Mouse (Mus musculus) thymus, postnatal 36 days (tissue): ENCODE results near the gene Fhdc1.

Experiments used
- DNase-seq, 2 experiments: peaks; one replicate each; pipeline ENCODE4 v3.0.0; 2022; ENCODE audit warnings: mixed read lengths in 2 of 2

The Fhdc1 gene

DNA sequence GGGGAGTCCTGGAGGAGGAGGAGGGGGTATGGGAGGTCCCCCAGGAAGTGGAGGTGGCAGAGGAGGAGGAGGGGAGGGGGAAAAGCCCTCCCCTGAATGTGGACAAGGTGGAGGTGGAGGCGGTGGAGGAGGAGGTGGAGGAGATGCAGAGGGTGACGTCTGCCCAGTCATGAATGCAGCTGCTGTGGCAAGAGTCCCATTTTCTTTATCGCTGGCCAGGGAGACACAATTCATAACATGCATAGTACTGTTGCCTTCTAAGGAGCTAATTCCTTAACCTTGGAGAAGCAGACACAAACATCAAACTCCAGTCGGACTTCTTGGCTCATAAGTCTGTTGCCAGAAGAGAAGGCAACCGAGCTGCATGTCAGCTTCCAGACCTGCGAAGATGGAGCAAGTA, 5.8 kb downstream of the Fhdc1 start:
- no peak for DNase-seq

GRCm38 (mm10) chr3:84472955-84473354, 7.3 kb downstream of the Fhdc1 start:
- no peak for DNase-seq

- no peak for DNase-seq
Measured at GRCm38 (mm10) chr3:84472527-84472926, 7.7 kb downstream of the Fhdc1 start.

DNA sequence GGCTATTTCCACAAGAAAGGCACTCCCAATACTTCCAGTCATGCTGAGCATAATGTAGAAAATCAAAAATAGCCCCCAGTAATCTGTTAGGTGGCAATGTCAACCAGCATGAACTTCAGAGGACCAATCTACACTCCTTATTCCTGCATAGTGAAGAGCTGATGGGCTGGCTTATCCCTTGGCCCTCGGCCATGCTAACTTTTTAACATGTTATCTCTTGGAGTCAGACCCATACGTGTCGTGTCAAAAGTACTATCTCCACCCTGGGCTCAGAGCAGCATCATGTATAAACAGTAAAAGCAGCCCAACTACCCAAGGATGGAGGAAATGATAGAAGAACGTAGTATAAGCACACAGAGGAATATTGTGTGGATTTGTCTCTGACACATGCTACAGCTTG, 9.1 kb downstream of the Fhdc1 start:
- no peak for DNase-seq

GRCm38 (mm10) chr3:84468111-84468453, 12.1 kb downstream of the Fhdc1 start:
- no peak for DNase-seq

DNA sequence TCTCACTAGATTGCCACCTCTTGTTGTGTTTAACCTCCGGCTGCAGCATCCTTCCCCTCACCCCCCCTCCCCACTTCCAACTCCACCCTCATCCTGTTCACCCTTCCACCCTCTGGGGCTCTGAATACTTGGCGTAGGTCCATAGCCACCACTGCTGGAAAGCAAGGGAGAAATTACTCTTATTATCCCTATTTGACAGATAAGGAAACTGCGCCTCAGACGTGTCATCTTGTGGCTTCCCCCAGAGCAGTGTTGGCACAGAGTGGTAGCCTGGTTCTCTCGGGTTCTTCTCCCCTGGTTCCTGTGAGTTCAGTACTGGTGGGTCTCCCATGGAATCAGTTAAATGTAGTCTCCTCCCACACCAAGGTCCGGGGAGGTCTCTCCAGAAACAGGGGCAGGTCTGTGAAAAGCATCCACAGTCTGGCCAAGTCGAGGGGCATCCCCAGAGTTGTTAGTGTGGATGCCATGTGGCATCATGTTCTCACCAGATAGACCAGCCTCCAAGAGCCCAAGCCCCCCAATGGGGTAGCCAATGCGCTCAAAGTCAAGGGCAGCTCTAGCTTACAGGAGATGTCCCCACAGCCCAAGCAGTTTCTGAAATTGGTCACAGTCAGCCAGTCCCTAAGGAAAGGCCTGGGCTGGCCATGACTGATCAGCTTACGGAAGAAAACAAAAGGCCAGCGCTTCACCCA, 12.7 kb downstream of the Fhdc1 start:
- DNase-seq, result no peak

DNA sequence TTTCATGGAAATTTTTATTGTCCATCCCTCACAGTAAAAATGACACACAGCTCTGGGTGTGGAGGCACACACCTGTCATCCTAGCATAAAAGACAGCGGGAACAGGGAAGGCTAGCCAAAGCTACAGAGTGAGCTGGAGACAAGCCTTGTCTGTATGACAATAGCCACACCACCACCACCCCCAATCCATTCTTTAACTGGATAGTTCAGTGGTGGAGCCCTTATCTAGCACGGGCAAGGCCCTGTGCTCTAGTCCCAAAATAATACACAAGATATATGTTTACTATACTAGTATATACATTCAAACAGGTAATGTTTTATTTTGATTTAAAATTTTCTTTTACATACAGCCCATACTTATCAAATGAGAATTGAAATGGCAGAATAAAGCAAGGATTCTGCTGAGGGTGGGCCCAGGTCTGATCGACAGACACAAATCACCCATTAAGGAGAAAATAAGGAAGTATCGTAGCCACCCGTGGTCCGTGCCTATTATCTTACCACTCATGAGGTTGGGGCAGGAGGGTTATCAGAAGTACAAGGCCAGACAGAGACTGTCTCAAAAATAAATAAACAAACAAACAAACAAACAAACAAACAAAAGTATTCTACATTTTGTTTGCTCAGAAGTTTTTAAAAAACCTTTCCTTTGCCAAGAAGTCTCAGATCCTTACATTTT, 14.3 kb downstream of the Fhdc1 start:
- no peak for DNase-seq

DNA sequence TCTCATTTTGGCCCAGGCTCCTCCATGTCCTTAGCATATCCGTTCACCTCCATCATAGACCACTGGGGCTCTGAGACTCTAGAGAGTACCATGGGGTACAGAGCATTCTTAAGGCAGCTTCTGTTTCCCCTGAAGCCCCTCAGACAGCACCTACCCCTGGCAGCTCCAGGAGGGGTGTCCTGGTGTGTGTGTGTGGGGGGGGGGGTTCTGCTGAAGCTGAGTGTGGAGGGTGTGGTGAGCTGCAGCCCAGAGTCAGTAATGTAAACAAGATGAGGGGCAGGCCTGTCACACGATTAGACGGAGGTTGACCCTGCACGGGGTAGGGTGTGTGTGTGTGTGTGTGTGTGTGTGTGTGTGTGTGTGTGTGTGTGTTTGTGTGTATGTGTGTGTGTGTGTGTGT, 18.5 kb downstream of the Fhdc1 start:
- DNase-seq, result no peak

- peak in 1 of 2 experiments; percentile 11 for DNase-seq
Measured at GRCm38 (mm10) chr3:84460952-84461351, 19.3 kb downstream of the Fhdc1 start.

- peak in 1 of 2 experiments; percentile 10 for DNase-seq
Measured at GRCm38 (mm10) chr3:84460499-84460898, 19.7 kb downstream of the Fhdc1 start.

DNA sequence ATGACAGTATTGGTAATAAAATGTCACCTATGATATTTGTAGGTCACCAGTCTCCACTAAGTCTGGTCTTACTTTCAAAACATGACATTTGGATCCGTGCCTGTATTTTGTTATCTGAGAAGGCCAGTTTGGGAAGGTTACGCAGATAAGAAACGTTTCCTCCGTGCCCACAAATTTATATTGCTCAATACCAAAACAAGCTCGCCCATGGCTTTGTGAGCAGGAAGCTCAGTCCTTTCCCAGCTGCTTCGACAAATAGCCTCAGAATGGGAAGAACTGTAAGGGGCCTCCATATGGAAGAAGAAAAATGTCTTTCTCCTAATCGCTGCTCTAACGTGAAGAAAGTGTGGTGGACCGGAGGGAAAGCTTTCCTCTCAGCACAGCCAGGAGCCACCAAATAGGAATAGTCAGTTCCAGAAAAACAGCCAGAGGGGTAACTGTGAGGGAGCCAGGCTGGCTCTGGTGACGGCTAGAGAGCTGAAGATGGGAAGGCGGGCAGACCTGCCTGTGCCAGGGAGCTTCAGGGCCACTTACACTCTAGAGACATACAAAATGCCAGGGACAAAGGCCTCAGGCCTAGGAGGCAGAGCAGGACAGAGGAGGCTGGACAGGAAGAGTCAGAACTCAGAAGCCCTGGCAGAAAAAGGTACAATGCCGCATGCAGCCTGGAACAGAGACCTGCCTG, 24.4 kb downstream of the Fhdc1 start:
- no peak for DNase-seq

DNA sequence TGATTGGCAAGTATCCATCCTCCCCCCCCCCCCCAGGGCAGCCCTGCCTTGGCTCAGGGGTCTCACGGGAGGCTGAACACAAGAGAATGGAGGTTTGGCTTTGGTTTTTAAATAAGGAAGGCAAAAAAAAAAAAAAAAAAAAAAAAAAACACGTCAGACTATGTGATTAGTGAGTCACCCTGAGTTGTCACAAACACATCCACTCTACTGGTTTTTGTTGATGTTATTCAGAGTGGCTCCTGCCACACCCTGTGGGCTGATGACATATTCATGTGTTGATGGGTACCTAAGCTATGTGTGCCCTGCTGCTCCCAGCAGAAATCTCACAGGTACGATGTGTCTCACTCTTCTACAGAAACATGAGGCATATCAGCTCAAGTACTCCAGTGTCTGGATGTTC, 29.6 kb downstream of the Fhdc1 start:
- DNase-seq, result no peak

DNA sequence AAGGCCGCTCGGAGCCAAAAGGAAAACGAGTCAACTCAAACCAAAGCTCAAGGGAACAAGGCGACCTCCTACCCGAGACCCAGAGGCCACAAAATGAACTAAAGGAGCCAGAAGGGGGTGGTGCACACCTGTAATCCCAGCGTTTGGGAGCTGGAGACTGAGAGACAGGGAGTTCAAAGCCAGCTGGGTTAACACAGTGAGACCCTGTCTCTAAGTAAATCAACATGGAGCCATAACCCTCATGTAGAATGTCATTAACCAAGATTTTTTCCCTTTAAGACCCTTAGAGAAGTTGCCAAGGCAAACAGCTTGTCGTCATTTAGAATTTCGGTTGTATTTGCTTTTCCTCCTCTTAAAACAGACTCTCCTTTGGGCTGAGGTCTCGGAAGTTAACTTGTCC, 31.2 kb downstream of the Fhdc1 start:
- no peak for DNase-seq

DNA sequence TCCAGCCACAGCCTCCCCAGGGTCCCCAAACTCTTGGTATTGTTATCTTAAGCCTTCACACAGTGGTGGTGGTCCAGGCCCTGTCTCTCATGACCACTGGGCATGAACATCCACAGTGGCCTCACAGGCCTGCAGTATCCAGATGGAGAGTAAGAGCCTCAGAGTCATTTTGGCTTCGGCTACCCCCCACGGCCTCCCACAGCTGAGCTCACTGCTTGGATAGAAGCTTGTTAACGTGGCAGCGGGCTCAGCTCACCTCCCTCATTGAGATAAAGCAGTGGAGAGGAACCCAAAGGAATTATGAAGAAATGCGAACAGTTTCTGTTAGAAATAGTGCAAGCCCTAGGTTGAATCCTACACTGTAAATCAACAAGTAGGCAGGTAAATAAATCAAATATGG, 32.4 kb downstream of the Fhdc1 start:
- DNase-seq, result no peak

- no peak for DNase-seq
Measured at GRCm38 (mm10) chr3:84445838-84446237, 34.4 kb downstream of the Fhdc1 start.

- DNase-seq, result no peak
Measured at GRCm38 (mm10) chr3:84442890-84443289, 37.3 kb downstream of the Fhdc1 start.

DNA sequence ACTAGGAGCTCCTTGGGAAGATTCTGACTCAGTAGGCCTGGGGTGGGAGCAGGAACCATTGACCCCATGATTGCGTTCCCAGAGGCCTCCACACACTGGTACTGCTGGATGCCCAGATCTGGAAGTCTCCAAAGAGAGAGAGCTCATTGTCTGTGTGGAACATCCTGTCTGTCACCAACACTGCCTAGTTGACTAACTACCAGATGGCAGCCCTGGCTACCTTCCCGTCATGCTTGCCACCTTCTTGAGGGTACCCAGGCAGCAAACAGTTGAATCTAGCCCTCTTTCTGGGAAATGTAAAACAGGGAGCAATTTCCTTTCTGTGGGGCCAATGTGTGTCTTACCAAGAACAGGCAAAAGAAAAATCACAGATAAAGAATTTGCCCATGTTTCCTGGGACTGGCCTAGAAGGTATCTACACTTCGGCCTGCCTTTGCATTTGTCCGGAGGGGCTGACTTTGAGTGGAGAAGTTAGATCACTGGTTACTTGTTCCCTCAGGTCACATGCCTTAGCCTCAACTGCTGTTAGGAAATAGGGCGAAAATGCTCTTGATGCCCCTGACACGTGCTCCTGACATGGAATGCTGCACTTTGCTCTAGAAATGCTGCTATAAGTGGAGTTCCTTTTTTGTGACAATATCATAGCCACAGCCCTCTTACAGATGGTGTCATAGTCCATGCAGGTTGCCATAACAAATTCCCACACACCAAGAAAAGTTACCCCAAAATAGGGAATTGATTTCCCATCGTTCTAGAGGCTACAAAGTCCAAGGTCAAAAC, 40.6 kb downstream of the Fhdc1 start:
- DNase-seq, result no peak

DNA sequence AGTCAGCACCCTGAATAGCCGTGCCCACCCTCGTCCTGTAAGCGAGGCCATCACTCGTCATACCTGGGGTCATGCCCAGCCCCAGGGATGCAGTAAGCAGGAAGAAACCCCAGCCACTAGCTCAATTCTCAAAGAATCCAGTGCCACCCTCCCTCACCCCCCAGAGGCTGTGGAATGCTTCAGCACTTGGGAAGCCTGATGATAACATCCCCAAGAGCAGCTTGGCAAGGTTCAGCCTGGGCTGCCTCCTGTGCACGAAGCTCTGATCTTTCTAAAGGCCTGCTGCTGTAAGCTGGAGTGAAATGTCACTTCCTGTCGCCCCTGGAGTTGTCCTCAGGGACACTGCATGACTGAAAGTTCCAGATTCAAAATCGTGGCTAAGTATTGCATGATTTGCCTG, 41.4 kb downstream of the Fhdc1 start:
- DNase-seq, result no peak

DNA sequence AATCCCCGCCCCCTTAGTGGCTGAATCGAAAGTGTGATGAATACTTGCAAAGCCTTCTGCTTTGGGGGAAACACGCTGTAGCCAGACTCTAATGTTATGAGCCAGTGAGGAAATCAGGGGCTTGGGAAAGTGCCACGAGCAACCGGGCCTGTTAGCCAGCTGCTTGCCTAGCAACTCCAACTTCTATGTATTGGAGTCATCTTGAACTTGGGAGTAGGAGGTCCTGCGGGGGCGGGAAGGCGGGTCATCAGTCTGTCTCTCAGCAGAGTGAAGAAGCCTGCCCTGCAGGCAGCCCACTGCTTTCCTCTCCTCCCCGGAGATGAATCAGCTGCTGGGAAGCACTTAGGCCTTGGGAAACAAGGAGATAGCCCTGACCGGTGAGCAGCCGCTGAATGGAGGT, 42.1 kb downstream of the Fhdc1 start:
- DNase-seq, result no peak

DNA sequence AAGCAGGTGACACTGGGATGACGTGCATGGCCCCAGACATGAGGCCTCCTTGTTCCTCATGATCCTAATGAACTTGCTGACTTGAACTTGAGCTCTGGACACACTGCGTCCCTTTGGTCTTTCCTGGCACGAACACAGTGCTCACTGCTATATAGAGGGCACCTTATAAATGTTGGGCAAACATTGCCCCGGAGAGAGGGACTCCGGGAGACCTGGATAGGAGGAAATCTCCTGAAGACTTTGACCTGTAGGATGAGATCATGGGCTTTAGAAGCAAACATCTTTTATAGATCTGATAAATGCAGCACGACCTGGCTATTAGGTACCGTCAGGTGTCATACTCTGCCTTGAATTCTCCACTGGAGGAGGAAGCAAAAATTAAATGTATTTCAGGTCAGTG, 43.3 kb downstream of the Fhdc1 start:
- no peak for DNase-seq

GRCm38 (mm10) chr3:84435288-84436043, 44.8 kb downstream of the Fhdc1 start:
- no peak for DNase-seq

DNA sequence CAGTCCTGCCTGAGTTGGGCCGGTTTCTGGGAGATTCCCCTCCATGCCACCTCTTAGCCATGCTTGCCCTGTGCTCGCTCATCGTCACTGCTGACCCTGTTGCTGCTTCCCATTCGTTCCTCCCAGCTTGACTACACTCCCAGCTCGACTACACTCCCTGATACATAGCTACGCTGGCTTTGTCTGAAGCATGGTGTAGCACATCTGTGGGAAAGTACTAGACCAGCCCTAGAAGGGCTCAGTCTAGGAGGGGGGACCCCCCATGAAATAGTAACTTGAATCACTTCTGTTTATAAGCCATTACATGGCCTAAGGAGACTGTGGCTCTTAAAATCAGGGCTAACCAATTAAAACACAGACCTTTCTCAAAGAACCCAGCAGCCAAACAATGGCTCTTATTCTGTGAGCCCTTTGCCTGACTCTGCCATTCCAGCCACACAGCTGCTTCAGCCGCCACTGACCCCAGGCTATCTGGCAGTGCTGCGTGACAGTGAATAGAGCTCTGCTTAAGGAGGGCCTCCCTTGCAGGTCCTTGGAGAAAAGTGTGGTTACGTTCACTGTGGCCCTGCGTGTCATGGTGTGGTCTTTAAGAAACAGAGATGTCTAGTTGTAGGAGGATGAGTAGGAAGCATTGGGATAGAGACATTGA, 47.3 kb downstream of the Fhdc1 start:
- no peak for DNase-seq
